Mouse (Mus musculus): ENCODE measurements around the gene Rab3d. TPM values are rescaled to one million over a fixed set of nuclear protein-coding genes. Genes with fewer than 3 reads are reported as not detected.

The Rab3d gene
- total and polyA plus RNA-seq, 3 experiments, result 22.9 to 44.2 TPM; not detected in 1

DNA sequence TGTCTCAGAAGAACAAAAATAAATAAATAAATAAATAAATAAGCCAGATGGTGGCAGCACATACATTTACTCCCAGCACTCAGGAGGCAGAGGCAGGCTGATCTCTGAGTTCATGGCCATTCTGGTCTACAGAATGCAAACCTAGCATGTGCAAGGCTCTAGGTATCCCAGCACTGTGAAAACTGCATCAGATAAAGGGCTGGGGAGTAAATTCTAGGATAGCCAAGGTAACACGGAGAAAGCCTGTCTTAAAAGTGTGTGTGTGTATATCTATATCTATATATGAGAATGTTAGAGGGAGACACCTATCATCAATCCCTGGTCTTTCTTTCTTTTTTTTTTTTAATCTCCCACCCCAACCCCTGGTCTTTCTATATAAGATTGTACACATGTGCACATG lies 7.5 kb upstream of the Rab3d start:
- Histone ChIP-seq H3K4me3 (ENCODE audit: control insufficient read depth in 1 of 2, insufficient read depth in 1 of 2, low read depth in 2 of 2, low read length in 2 of 2) (no peak overlapping the region), H3K4me1 (ENCODE audit: control insufficient read depth in 1 of 2, insufficient read depth in 2 of 2, low read length in 2 of 2) (peaks cover 17 to 34% of the 10 kb centered on the region in 2 experiments), H3K79me2 (ENCODE audit: control insufficient read depth, insufficient read depth, low read length, poor library complexity) (peaks cover 8% of the 10 kb centered on the region), H3K9me3 (replicated peaks; ENCODE audit: insufficient read depth, low read length) (no peaks in the 10 kb centered on the region), H3K27me3 (ENCODE audit: control insufficient read depth in 1 of 2, insufficient read depth in 2 of 2, low read length in 2 of 2) (no peaks in the 10 kb centered on the region), H3K36me3 (ENCODE audit: control insufficient read depth in 1 of 2, insufficient read depth in 2 of 2, low read length in 2 of 2) (peaks cover 2 to 28% of the 10 kb centered on the region in 2 experiments), H3K9ac (ENCODE audit: control insufficient read depth, low read depth, low read length, poor library complexity, severe bottlenecking) (no peak overlapping the region), H3K27ac (ENCODE audit: control insufficient read depth, low read depth, low read length) (no peak overlapping the region)
- no peak for DNase-seq (ENCODE audit: low read depth, low spot score)
- no peak for TF ChIP-seq GABPA (IDR thresholded peaks at IDR 0.05; ENCODE audit: low read depth, low read length)
- no peak for TF ChIP-seq MAFK (IDR thresholded peaks at IDR 0.05; ENCODE audit: borderline replicate concordance, low read depth, low read length)
- no peak for TF ChIP-seq CHD2 (IDR thresholded peaks at IDR 0.05; ENCODE audit: low read length)
- TF ChIP-seq GATA1 (IDR thresholded peaks at IDR 0.05; ENCODE audit: low read depth, low read length), result 0 out of 2 replicates have a peak, but pooled peaks have one; percentile 8
- TF ChIP-seq ZNF384 (IDR thresholded peaks at IDR 0.05; ENCODE audit: low read depth, low read length), result no peak
- TF ChIP-seq TCF12 (IDR thresholded peaks at IDR 0.05; ENCODE audit: low read depth, low read length), result 0 out of 2 replicates have a peak, but pooled peaks have one; percentile 6
- no peak for TF ChIP-seq UBTF (IDR thresholded peaks at IDR 0.05; ENCODE audit: borderline replicate concordance, insufficient read depth, low read depth, low read length)
- no peak; the same call in 1 of the 2 replicates for TF ChIP-seq RAD21 (IDR thresholded peaks at IDR 0.05; ENCODE audit: low read depth, low read length)
- TF ChIP-seq CTCF (IDR thresholded peaks at IDR 0.05 in 2 of 3, conservative IDR thresholded peaks at IDR 0.05 in 1 of 3; ENCODE audit: control insufficient read depth in 1 of 3, insufficient read depth in 1 of 3, low read depth in 2 of 3, low read length in 3 of 3, poor library complexity in 1 of 3, severe bottlenecking in 1 of 3), result no peak; a peak in 1 of 6 replicates
- TF ChIP-seq BHLHE40 (IDR thresholded peaks at IDR 0.05; ENCODE audit: borderline replicate concordance, low read depth, low read length), result no peak
- no peak for TF ChIP-seq USF2 (IDR thresholded peaks at IDR 0.05; ENCODE audit: borderline replicate concordance in 1 of 2, insufficient read depth in 1 of 2, low read depth in 1 of 2, low read length in 2 of 2)
- TF ChIP-seq MXI1 (IDR thresholded peaks at IDR 0.05; ENCODE audit: low read depth, low read length), result no peak
- TF ChIP-seq MAZ (IDR thresholded peaks at IDR 0.05; ENCODE audit: low read depth, low read length), result no peak
- no peak for TF ChIP-seq RCOR1 (IDR thresholded peaks at IDR 0.05; ENCODE audit: low read depth, low read length)
- TF ChIP-seq NELFE (IDR thresholded peaks at IDR 0.05; ENCODE audit: low read depth, low read length), result no peak
- TF ChIP-seq MEF2A (IDR thresholded peaks at IDR 0.05; ENCODE audit: extremely low read depth, insufficient replicate concordance, low read depth, low read length, poor library complexity, severe bottlenecking), result no peak
- TF ChIP-seq HCFC1 (IDR thresholded peaks at IDR 0.05; ENCODE audit: low read depth, low read length), result no peak
- TF ChIP-seq EP300 (IDR thresholded peaks at IDR 0.05; ENCODE audit: low read depth in 1 of 2, low read length in 2 of 2), result no peak
- no peak for TF ChIP-seq TBP (IDR thresholded peaks at IDR 0.05; ENCODE audit: low read depth, low read length)
- no peak for TF ChIP-seq KAT2A (conservative IDR thresholded peaks at IDR 0.05; ENCODE audit: low read depth, low read length)
- no peak for TF ChIP-seq SIN3A (IDR thresholded peaks at IDR 0.05; ENCODE audit: low read length)
- TF ChIP-seq USF1 (IDR thresholded peaks at IDR 0.05; ENCODE audit: low read depth, low read length), result no peak
- no peak; the same call in 1 of the 2 replicates for TF ChIP-seq ZKSCAN1 (IDR thresholded peaks at IDR 0.05; ENCODE audit: low read depth, low read length)
- TF ChIP-seq MAX (IDR thresholded peaks at IDR 0.05; ENCODE audit: low read length), result no peak
- peak; percentile 32; the same call in 1 of the 2 replicates for TF ChIP-seq MYC (IDR thresholded peaks at IDR 0.05; ENCODE audit: low read depth, low read length)
- no peak for TF ChIP-seq CHD1 (IDR thresholded peaks at IDR 0.05; ENCODE audit: low read depth, low read length)
- 0 out of 2 replicates have a peak, but pooled peaks have one; percentile 52 for TF ChIP-seq E2F4 (IDR thresholded peaks at IDR 0.05; ENCODE audit: borderline replicate concordance, low read depth, low read length)
- peak; percentile 20; the same call in 1 of the 2 replicates for TF ChIP-seq ZC3H11A (IDR thresholded peaks at IDR 0.05; ENCODE audit: low read depth, low read length)
- no peak for TF ChIP-seq POLR2A (IDR thresholded peaks at IDR 0.05; ENCODE audit: control insufficient read depth in 1 of 2, insufficient read depth in 1 of 2, low read depth in 1 of 2, low read length in 2 of 2, poor library complexity in 1 of 2)
- TF ChIP-seq ELF1 (IDR thresholded peaks at IDR 0.05; ENCODE audit: low read depth, low read length), result no peak
- TF ChIP-seq ETS1 (IDR thresholded peaks at IDR 0.05; ENCODE audit: low read depth, low read length), result no peak
- TF ChIP-seq JUND (IDR thresholded peaks at IDR 0.05; ENCODE audit: low read depth, low read length), result no peak
- no peak for TF ChIP-seq POLR2AphosphoS2 (IDR thresholded peaks at IDR 0.05; ENCODE audit: low read length)
